Mouse (Mus musculus) telencephalon, adult 2 months (tissue): ENCODE data around the gene 4931409K22Rik.

Experiments used
- DNase-seq: peaks from one replicate; pipeline ENCODE4 v3.0.0-alpha.2; 2011; ENCODE audit warnings: low read depth, low spot score

The 4931409K22Rik gene

DNA sequence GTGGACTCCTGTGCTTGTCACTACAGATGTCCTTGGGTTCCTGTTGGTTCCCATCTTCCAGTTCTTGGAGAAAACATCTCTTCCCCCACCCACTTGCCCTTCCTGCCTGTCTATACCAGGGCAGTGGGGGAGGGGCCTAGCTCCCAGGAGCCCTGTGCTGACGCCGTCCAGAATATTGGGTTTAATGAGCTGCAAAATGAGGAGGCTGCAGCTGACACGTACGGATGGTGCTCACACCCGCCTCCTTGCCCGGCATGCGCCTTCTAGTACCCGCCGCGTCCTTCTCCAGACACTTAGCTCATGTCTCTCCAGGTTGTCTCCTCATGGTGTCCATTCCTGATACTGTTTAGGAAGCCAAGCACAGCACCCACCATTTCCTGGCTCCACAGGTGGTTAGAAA is 57.5 kb downstream of the 4931409K22Rik start:
- no peak for DNase-seq

DNA sequence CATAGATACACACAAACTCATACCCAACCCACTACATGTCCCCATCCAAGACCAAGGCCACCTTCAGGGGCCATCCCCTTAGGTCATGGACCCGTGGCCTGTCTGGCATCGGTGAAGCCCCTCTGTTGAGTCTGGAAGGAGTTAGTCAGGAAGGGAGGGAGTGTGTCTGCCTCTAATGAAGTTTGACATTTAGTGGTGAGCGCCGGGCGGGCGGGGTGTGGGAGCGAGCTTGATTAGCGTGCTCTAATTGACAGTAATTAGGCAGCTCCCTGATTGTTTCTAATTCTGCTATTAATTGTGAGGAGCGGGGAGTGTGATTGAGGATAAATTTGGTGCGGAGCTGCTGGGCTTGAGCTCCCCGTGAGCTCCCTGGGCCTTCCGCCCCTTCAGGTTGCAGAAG is 59.1 kb downstream of the 4931409K22Rik start:
- no peak for DNase-seq

DNA sequence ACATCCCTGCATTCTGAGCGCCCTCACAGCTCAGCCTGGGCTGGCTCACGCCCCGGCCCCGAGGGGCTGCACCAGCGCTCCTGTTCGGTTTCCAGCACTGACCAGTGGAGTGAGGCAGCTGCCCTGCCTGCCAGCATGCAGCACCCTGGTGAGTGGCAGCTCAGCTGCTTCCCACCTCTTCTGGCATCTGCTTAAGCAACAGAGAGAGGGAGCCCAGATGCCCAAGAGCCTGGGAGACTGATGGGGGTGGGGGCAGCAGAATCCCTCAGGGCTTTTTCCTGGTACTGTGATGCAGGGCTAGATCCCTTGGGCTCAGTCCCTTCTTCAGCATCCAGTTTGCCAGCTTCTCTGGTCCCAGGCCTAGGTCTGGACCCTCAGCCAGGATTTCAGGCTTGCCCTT is 59.9 kb downstream of the 4931409K22Rik start:
- DNase-seq: no peak

DNA sequence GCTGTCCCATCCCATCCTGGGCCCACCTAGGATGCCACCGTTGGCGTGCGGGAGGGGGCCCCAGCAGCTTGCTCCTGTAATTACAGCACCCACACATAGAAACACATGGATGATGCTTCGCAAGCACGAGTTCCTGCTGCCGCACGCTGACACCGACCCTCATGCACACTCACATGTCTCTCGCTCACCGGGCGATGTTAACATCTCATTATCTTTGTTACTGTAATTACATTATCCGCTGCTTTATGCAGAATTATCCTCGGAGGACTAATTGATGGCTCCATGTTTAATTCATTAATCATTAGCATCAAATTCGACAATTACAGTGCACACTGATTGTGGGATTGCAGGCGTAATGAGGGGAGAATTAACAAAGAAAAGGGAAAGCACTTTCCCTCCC is 61.6 kb downstream of the 4931409K22Rik start:
- no peak for DNase-seq
